Mouse (Mus musculus) layer of hippocampus, adult 9-11 months (tissue): ENCODE measurements at regions not wholly inside any gene's neighbourhood (a gene's known extent, or its start where the extent isn't known, plus 50 kb on each side); places are given as distances from the start of the nearest gene placed in this dataset.

ENCODE experiments used
- DNase-seq: peaks from one replicate; pipeline ENCODE4 v3.0.0; 2022

- peak; percentile 5 for DNase-seq
These were observed 81.3 kb upstream of the Gm21830 start for GRCm38 (mm10) chr2:67332211-67332610.

GRCm38 (mm10) chr2:67344711-67345110 is 68.8 kb upstream of the Gm21830 start:
- no peak for DNase-seq
